Mouse (Mus musculus): ENCODE measurements around the gene 4930407I10Rik. TPM values are rescaled to one million over a fixed set of nuclear protein-coding genes. Genes with fewer than 3 reads are reported as not detected.

Gene 4930407I10Rik
- not detected in 2 replicates for total RNA-seq (2023)

DNA sequence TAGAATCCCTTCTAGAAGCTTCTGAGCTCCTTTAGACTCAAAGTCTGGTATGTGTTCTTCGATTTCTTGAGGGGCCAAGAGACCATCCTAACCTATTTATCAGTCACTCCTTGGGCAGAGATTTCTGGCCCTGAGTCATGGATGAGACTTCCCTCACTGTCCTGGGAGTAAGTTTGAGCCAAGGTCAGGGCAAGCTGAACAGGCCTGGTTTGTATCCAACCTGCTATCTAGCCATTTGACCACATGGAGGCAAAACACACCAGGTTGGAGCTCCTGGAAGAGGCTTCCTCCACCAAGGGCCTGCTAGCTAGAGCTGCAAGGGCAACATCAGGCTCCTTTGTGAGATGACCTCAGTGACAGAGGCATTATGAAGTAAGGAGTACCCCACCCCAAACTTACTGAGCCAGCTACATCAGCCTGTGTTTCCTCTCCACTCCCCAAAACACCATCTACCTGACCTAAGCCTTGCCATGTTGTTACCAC, at the start of gene 4930407I10Rik:
Gene 4930407I10Rik, plus strand, starts transcription at position 433 of the 483 bp plus-strand sequence.

DNA sequence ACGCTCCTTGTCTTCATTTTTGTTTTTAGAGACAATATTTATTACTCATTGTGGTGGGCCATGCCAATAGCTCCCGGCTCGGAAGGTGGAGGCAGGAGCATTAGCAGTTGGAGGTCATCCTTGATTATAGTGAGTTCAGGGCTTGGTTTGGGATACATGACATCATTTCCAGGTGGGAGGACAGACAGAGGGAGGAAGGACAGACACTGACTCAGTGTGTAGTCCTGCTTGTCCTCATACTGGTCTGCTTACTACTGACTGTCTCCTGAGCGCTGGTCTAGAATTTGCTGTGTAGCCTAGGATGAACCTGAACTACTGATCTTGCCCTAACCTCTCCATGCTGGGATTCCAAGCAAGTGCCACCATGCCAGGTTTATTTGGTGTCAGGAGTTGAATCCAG, 25.2 kb upstream of the 4930407I10Rik start, which contains the start of gene Desi1:
Gene Desi1, minus strand, starts transcription at position 101 of the 400 bp plus-strand sequence.

DNA sequence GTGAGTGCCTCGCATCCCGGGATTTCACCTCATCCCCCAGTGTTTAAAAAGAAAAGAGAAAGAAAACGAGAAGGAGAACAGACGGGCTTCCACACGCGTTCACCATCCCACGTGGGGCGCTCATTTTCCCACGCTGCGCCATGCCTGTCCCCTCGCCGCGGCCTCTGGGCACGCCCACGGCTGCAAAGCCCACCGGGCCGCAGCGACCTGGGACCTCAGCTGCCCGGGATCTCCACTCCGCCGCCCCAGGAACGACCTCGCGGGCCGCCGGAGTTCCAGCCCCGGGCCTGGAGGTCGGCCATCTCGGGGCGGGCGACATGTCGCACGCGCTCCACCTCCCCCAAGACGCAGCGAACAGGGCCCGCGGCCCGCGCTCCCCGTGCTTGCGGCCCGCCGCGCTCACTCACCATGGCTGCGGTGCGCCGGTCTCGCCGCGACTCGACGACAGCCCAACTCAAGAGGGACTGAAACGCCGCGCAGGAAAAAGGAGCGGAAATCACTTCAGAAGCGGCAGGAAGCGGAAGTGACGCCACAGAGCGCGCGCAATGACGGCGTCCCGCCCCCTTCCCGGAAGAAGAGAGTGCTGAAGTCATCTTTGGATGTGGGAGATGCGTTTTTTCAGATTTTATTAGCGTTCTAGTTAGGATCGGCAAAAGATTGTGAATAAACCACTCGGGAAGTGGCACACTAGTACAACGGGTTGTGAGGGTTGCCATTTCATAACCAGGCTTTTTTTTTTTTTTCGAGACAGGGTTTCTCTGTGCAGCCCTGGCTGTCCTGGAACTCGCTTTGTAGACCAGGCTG, 11.7 kb upstream of the 4930407I10Rik start, which contains the start of gene Snu13:
Gene Snu13, minus strand, starts transcription at position 519 of the 804 bp plus-strand sequence.

DNA sequence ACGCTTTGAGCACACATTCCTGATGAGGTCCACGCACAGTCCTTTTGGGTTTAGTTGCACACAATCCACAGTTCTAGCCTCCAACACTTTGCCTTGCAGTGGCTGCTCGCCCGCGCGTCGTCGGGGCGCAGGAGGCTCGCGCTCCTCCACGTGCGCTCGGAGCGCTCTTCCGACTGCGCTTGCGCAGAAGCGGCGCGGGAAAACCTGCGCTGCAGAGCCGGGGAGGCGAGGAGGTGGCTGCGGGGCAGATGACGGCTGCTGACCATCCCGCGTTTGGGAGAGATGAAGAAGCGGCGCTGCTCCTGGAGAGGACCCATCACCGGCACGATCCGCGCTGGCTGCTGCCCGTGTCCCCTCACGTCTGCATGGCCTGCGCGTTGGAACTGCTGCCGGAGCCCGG, 10.9 kb downstream of the 4930407I10Rik start, which contains the start of gene Mei1:
Gene Mei1, plus strand, starts transcription at position 99 of the 400 bp plus-strand sequence.

Other genes starting within 250 kb of the 4930407I10Rik start
- gene Tob2, start 200.4 kb upstream of the 4930407I10Rik start, total RNA-seq (2023): 46.7 and 52.8 TPM in 2 replicates
- gene Phf5a, start 187.2 kb upstream of the 4930407I10Rik start, total RNA-seq (2023): 47.6 and 51.9 TPM in 2 replicates
- gene Aco2, start 186.8 kb upstream of the 4930407I10Rik start, total RNA-seq (2023): 86.1 and 88.3 TPM in 2 replicates
- gene Polr3h, start 132.9 kb upstream of the 4930407I10Rik start, total RNA-seq (2023): 2.7 and 3.4 TPM in 2 replicates
- gene Csdc2, start 122.4 kb upstream of the 4930407I10Rik start, total RNA-seq (2023): not detected in 2 replicates
- gene Pmm1, start 98.2 kb upstream of the 4930407I10Rik start, total RNA-seq (2023): 30.3 and 34.9 TPM in 2 replicates
- gene 1700029P11Rik, start 78.6 kb upstream of the 4930407I10Rik start, total RNA-seq (2023): not detected in 2 replicates
- 15.6 and 15.7 TPM in 2 replicates for gene Xrcc6, start 71.3 kb upstream of the 4930407I10Rik start, total RNA-seq (2023)
- gene Desi1, start 25.3 kb upstream of the 4930407I10Rik start, total RNA-seq (2023): 19.1 and 24.3 TPM in 2 replicates
- 37.9 and 39.5 TPM in 2 replicates for gene Snu13, start 11.6 kb upstream of the 4930407I10Rik start, total RNA-seq (2023)
- not detected in 2 replicates for gene Mei1, start 10.8 kb downstream of the 4930407I10Rik start, total RNA-seq (2023)
- gene Ccdc134, start 68.8 kb downstream of the 4930407I10Rik start, total RNA-seq (2023): 10.6 and 19.5 TPM in 2 replicates
- 71.2 and 99.3 TPM in 2 replicates for gene Srebf2, start 88.0 kb downstream of the 4930407I10Rik start, total RNA-seq (2023)
- not detected in 2 replicates for gene Shisa8, start 153.7 kb downstream of the 4930407I10Rik start, total RNA-seq (2023)
- gene Tnfrsf13c, start 165.2 kb downstream of the 4930407I10Rik start, total RNA-seq (2023): 0.63 and 1.0 TPM in 2 replicates
- 10.1 and 10.9 TPM in 2 replicates for gene Cenpm, start 185.6 kb downstream of the 4930407I10Rik start, total RNA-seq (2023)
- gene 1500009C09Rik, start 193.2 kb downstream of the 4930407I10Rik start, total RNA-seq (2023): not detected in 2 replicates
- gene Sept3, start 215.7 kb downstream of the 4930407I10Rik start, total RNA-seq (2023): not detected in 2 replicates
- not detected in 2 replicates for gene Wbp2nl, start 239.8 kb downstream of the 4930407I10Rik start, total RNA-seq (2023)

Measured in neutrophil, adult 65 days (primary cell).